Mouse (Mus musculus) G1E-ER4 (cell line): ENCODE results near the gene BC048679. TPM values are rescaled to one million over a fixed set of nuclear protein-coding genes. Genes with fewer than 3 reads are reported as not detected.

ENCODE experiments used
- GATA1 ChIP-seq: IDR thresholded peaks from one replicate; pipeline ENCODE4 v1.8.0; 2012; ENCODE audit warnings: low read length, inconsistent platforms
- polyA plus RNA-seq: library from polyadenylated mRNA; stranded (reverse); fragments of >175 nt; gene quantifications from 2 replicates; pipeline ENCODE4 v1.2.3, GENCODE M21; 2012

BC048679 gene
- polyA plus RNA-seq, 1 experiment: not detected

DNA sequence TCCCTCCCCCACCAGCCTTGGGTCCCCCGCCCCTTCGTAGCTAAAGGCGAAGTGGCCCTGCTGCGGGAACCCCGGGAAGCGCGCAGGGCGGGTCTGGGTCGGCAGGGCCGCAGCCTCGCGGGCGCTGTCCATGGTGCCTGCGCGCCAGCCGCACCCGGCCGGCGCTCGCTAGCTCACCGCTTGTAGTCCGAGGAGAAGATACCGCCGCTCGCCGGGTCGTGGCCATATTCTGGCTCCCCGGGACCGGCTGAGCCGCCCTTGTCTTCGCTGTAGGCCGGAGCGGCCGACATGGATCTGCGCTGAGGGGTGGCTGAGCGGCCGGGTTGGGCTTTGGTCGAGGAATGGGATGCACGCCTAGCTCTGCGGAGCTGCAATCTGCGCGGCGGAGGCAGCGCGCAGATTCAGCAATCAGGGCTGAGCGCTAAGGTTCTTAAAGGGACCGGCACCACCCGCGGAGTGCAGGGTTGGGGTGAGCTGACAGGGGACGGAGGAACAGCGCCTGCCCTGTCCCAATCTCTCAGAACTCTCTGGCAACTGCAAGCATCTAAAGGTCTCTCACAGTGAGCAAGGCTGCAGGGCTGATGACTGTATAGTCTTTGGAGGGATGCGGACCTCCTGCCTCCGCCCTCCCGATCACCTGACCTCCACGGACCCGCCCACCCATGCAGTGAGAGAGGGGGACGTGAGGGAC lies 4.6 kb downstream of the BC048679 start, which contains the start of gene Ap3b2:
TSS of gene Ap3b2 (minus strand) at position 595 of the 691 bp plus-strand sequence.
- no peak for TF ChIP-seq GATA1

DNA sequence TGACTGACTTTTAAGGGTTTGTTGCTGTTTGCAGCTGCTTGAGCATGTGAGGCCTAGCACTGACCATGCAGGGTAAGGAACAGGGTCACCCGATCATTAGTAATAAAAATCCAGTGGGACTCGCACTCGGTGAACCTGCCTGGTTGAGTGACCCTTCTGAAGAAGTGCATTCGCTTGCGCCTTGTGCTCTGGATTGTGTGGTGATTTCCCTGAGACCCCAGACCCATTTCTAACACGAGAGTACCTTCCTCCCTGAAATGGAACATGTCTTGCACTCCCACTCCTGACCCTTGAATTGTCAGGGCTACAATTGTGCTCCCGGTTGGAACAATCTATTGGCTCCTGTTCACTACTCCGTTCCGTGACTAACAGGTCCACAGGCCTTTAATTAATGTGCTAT lies 5.5 kb downstream of the BC048679 start:
- TF ChIP-seq GATA1: no peak

DNA sequence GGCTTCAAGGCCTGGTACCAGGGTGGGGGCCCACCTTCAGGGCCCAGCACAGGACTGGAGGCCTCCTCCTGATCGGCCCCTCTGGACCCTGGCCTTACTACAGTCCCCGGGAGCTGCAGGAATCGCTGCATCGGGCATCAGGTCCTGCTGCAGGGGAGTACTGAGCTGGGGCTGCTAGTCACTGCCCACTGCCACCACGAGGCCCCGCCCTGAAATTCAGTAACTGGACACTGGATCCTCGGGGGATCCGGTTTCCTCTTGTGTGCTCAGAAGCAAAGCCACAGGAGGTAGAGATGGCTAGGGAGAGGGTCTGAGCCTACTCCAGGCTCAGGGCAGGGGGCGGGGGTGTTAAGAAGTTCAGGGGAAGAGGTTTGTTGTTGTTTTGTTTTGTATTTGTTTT lies 8.4 kb downstream of the BC048679 start:
- no peak for TF ChIP-seq GATA1

DNA sequence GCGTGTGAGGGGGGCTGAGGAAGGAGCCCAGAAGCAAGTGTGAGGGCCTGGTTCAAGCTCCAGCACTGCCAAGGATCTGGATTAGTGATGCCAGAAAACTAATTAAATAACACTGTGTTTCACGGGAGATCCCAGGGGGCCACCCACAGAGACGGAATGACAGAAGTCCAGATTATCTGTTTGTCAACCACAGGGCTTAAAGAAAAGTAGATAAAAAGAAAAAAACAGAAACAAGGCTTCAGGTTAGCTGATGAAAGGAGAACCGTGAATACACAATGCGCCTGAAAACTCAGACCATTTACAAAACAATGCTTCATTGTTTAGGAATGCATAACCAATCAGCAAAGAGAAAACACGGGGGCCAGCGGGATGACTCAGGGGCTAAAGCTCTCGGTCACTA lies 17.3 kb downstream of the BC048679 start:
- no peak for TF ChIP-seq GATA1

DNA sequence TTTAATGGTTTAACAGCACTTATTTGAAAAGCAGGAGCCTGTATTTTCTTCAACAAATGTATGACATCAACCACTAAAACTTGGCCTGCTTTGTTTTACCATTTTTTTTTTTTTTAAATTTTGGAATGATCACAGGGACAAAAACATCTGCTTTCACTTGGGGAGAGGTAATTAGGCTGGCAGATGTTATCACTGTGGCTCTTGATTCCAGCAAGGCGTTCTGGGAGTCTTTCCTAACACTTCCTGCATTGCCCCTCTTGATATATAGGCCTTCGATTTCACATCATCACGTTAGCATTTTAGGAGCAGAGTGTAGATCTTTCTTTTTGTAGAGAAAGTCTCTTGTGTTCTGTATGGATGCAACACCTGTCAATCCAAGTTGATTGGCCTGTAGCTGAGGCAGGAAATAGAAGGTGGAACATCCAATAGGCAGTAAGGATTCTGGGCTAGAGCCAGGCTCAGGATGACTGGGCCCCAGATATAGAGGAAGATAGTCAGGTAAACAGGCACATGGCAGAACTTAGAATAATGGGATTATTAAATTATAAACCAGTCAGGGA lies 18.5 kb downstream of the BC048679 start:
- no peak for TF ChIP-seq GATA1

DNA sequence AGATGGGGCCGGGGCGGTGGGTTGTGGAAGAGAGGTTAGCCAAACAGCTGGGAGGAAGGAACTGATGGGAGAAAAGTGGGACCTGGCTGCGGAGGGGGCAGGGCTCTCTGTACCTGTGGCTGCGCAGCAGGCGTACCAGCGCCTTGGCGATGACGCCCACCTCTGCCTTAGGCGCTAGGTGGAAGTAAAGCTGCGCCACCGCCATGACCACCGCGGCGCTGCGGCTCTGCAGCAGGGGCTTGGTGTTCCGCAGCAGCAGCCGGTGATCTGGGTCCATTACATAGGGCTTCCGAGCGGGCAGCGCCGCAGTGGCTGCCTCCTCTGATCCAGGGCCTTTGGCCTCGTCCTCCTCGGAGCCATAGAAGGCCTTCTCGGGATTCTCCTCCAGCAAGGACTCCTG lies 21.2 kb downstream of the BC048679 start:
- no peak for TF ChIP-seq GATA1

DNA sequence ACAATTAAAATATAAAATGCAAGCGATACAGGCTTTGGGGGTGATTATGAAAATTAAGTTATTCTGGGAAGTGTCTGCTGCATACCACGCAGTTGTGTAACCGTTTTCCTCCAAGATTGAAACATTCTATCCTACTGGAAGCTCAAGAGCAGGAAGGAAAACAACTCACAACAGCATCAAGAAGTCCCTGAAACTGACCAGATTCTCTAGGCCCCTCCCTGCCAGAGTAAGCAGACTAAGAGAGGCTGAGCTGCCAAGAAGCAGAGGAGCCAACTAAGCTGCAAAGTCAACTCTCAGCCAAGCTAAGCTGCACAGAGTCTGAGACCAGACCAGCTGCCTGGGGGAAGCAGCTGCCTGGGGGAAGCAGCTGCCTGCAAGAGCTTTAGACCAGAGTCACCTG lies 22.9 kb downstream of the BC048679 start:
- TF ChIP-seq GATA1: no peak

DNA sequence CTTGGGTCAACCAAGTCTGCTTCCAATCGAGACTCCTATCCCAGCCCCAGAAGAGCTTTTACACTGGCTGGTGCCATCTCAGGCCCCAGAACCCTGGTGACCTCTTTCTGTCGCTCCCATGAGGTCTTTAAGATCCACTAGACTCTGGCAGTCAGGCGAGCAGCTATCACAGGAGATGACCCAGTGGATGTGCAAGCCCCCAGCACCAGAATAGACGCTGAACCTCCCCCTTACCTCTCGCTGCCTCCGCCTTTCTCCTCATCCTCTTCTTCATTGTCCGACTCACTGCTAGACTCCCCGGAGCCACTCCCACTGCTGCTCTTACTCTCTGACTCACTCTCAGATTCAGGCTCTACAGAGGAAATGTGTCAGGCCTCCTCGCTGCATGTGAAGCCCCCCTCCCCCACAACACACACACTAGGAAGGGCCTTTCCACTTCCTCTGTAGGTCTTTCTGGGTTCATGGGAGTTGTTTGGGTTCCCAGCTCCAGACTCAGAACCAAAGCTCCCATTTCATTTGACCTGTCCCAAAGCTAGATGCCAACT lies 33.1 kb downstream of the BC048679 start:
- TF ChIP-seq GATA1: no peak

DNA sequence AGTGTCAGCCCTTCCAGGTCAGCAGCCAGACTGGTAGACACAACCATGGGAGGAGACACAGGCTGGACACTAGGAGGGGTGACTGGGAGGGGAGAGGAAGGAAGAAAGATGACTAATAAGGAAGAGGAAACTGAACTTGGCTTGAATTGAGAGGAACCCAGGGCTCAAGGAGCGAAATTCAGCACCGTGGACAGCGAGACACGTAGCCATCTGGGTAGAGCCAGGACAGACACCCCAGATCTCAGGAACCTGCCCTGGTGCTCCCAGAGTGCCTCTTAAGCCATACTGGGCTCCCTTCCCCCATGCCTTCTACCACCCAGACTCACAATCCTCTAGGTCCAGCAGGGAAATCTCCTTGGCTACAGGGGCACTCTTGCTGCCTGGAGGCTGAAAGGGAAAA lies 34.0 kb downstream of the BC048679 start:
- TF ChIP-seq GATA1: no peak

DNA sequence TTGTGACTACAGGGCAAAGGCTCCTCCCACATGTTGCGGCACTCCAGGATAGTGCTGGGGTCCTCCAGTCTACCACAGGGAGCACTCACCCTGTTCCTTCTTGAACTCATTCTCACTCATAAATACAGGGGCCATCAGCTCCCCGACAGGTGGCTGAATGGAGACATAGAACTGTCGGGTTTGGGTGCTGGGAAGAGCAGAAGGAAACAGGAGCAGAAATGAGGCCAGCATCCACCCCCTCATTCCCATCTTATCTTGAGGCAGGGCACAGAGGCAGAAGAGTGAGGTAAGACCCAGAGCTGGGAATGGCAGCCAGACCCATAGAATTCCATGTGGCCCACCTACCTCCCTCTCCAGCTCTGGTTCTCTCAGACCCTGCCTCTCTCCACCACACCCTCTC lies 35.3 kb downstream of the BC048679 start:
- no peak for TF ChIP-seq GATA1

DNA sequence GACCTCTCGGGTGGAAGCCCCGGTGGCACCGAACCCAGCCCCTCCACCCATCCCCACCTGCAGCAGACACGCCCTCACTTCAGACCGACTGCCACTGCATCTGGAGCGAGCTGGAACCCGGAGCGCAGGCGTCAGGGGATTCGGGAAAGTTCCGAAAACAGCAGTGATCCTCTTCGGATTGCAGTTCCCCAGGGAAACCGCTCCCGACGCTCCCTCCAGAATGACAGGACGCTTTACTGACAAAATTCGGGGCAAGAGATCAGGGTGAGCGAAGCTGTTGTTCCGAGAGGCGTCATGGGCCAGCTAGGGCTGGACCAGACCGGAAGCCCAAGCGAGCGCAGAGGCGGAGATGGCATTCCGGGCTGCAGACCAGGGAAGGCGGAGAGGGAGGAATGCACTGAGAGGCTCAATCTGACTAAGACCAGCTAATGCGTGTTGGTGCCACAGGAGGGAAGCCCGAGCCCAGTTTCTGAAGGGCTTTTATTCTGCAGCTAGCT lies 42.9 kb downstream of the BC048679 start, which contains the start of gene Cpeb1:
TSS of gene Cpeb1 (minus strand) at position 311 of the 497 bp plus-strand sequence.
- no peak for TF ChIP-seq GATA1

DNA sequence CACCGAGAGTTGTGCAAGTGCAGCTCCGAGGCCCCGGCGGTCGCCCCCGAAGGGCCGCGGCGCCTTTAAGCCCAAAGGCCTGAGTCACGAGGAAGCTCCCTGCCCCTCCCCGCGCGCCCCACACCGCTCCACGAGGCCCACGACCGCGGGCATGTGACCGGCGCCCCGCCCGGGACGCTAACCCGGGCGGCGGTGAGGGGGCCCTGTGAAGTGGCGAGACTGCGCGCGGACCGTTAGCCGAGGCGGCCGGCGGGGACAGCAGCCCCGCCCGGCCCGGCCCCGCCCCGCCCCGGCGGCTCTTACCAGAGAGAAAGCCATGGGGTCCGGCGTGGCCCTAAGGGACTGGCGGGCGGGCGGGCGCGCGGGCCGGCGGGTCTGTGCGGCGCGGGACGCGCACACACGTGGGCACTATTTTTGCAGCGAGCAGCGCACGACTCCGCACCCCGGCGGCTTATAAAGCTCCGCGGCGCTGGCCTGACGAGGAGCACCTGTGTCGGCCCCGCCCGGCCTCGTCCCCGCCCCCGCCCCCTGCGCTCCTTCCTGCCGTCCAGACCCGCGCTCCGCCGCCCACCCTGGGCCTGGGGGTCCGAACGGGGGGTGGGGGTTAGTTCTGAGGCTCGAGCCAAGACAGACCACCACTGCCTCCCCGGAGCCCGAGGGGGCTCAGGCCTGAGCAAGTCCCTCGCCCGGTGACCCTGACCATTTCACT lies 43.6 kb downstream of the BC048679 start:
- no peak for TF ChIP-seq GATA1

DNA sequence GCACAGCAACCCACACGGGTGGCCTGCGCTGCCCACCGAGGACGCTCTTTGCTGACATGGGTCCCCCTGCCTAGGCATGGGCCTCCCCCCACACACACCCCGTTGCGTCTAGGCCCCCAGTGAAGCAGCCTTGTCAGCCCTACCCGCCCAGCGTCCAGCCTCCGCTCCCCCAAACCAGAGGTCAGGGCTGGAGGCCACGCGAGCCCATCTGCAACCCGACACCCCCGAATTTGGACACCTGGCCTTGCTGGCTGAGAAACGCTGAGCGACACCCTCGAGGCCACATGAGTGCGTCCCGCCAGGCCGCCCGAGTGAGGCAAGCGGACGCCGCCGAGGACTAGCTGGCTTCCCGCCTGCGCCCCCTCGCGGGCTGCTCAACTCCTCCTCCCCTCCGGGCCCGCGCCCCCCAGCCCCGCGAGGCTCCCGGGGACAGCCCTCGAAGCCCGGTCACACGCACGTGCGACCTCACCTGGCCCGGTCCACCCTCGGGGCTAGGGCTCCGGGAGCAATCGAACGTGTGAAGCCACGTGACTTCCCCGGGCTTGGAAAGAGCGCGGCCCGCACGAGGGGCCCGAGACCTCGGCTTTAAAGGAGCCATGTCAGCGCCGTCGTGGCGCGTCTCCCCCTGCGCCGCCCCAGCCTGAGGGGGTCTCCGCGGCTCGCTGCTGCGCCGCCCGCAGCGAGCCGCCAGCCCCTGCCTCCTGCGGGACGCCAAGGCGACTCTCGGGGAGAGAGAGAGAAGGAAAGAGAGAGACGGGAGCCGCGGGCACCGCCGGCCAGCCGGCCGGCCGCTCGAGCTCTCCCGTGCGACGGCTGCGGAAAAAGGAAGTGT lies 44.4 kb downstream of the BC048679 start:
- TF ChIP-seq GATA1: no peak

DNA sequence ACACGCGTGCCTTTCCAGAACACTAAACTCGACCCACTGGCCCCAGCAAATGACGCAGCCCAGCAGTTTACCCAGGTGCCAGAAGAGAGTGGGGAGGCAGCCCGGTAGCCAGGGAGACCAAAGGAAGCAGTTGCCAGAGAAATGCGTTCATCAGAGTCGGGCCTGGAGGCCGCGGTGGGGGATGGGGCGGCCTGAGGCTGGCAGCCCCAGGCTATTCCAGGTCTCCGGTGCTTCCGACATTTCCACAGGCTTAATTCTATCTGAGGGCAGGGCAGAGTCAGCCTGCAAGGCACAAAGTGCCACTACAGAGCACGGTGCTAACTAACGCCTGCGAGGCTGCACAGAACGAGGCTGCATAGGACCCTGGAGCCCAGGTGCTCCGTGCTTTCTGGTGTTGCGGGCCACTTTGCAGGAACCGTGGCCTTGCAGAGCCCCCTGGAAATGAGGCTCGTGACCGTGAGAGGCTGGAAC lies 45.1 kb downstream of the BC048679 start:
- TF ChIP-seq GATA1: no peak

Other genes with a start within 250 kb of the BC048679 start
- 208 and 235 TPM in 2 replicates for gene Rps17, start 153.0 kb downstream of the BC048679 start, polyA plus RNA-seq
- not detected in 2 replicates for gene Cpeb1, start 42.8 kb downstream of the BC048679 start, polyA plus RNA-seq
- not detected in 2 replicates for gene Ap3b2, start 4.4 kb downstream of the BC048679 start, polyA plus RNA-seq
- not detected in 2 replicates for gene Fsd2, start 68.7 kb upstream of the BC048679 start, polyA plus RNA-seq
- 30.4 and 33.1 TPM in 2 replicates for gene Whamm, start 73.0 kb upstream of the BC048679 start, polyA plus RNA-seq
- gene Homer2, start 209.2 kb upstream of the BC048679 start, polyA plus RNA-seq: 44.8 and 58.1 TPM in 2 replicates